Mouse (Mus musculus): ENCODE results near the gene Scfd2. TPM values are rescaled to one million over a fixed set of nuclear protein-coding genes. Genes with fewer than 3 reads are reported as not detected.

Gene Scfd2
- total RNA-seq, 2 experiments from 2014 or later, result 25.7 to 26.6 TPM

DNA sequence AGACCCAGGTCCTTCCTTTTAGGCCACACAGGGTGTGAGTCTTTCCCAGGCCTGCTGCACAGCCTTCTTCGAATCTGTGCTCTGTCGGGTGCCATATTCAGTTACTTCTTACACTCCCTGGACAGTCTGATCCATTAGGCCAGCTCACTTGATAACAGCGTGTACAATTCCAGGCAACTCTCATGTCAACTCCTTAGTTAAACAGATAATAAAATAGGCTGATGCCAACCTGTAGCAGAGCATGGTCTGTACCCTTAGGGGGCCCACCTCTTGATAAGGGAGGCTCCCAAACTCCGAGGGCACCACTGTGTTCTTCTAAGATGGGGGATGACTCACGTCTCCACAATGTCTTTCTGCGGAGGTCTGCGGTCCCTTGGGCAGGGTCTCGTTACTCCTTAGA lies 291.3 kb downstream of the Scfd2 start:
- DNase-seq (ENCODE audit: extremely low spot score in 1 of 2, low spot score in 2 of 2), result no peak
- intact Hi-C loops (cut with DNase I), result no loop called here

DNA sequence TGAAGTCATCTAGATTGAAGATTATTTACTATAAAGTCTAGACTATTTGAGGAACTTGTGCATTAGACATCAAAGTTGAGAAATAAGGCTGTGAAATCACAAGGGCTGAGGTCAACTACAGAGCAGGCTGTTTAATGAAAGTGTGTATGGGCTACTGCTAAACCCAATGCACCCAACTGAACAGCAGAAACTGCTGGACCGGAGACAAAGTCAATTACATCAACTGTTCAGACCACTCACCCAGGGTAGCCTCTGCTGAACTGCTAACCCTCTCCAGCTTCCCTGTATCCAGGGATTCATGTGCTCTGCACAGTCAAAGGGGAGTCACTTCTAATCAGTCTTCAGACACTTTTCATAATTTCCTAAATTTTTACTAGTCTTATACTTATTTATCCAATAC lies 292.2 kb downstream of the Scfd2 start:
- intact Hi-C loops (cut with DNase I), result no loop called here
- DNase-seq (ENCODE audit: extremely low spot score in 1 of 2, low spot score in 2 of 2), result no peak

DNA sequence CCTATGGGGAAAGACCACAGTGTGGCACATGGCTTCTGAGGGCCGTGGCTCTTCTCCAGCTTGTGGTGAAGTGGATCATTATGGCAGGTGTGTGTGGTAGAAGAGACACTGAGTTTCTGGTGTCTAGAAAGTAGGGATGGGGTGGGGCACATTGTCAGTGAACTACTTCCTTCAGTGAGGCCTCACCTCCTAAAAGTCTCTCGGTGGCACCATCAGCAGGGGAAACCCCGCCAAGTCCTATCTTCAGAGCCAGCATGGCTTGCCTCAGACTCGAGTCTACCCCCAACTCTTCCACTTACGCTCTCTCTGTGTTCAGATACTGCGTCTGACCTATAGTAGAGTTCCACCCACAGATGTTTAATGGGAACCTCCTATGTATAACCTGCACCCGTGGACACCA lies 297.8 kb downstream of the Scfd2 start:
- intact Hi-C loops (cut with DNase I), result no loop called here

DNA sequence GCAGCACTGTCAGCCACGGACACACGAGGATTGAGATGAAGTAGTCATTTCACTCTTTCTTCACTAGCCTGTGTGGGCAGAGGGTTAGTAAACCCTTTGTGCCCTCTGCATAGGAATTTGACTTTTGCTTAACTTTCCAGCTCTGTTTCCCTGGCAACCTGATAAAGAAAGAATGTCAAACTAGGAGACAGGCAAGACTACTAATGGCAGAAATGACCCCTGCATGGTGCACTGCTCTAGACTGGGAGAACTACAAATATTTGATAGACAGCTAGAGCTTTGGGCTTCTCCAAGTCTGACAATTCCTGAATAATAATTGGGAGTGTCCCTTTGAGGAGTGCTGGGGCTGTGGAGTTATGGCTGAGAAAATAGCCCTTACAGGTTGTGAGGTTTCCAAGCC lies 301.0 kb downstream of the Scfd2 start:
- no peak for DNase-seq (ENCODE audit: extremely low spot score in 1 of 2, low spot score in 2 of 2)
- intact Hi-C loops (cut with DNase I), result no loop called here

More for the DNA sequence above, 297.8 kb downstream of the Scfd2 start:
- no peak for DNase-seq (ENCODE audit: extremely low spot score in 1 of 2, low spot score in 2 of 2)

DNA sequence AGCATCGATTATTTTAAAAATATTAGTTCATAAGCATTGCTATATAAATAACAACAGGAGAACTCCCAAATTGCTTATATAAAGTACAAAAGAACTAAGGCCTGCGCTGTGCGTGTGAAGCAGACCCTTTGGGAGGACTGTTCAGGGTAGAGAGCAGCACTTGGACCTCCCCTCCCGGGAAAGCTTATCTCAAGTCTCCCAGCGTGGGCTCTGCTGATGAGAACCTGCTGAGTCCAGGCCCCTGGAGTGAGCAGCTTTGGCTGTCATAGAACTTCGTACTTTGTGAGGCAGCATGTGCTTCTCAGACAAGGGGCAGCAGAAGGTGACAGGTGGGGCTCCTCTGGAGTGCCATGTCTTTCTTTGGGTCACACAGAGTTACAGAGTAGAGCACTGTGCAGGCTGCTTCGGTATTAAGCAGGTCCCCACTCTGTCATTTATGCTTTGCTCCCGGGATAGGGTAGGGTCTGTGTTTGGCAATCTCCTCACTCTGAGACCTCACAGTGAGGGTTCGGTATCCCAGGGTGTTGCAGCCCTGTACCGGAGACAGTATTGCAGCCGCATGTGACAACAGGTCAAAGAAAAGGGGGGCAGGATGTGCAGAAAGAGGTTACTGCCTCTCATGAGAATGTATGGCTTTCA lies 301.7 kb downstream of the Scfd2 start:
- no peak for DNase-seq (ENCODE audit: extremely low spot score in 1 of 2, low spot score in 2 of 2)
- intact Hi-C loops (cut with DNase I), result no loop called here

DNA sequence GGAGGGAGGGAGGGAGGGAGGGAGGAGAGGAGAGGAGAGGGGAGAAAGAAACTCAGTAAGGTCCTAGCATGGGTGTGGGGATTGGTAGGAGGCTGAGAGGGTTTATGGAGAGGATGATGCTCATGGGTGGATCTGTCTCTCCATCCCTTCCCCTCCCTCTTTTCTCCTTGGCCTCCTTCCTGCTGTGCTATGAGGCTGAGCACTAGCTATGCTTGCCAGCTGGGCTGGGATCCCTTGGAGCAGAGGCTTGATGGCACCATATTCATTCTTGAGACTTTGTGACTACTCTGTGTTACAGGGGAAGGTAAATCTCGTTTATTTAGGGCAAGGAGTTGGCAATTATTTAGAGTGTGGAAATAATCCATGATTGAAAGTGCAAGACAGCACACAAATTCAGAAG lies 302.6 kb downstream of the Scfd2 start:
- intact Hi-C loops (cut with DNase I), result no loop called here
- no peak for DNase-seq (ENCODE audit: extremely low spot score in 1 of 2, low spot score in 2 of 2)

DNA sequence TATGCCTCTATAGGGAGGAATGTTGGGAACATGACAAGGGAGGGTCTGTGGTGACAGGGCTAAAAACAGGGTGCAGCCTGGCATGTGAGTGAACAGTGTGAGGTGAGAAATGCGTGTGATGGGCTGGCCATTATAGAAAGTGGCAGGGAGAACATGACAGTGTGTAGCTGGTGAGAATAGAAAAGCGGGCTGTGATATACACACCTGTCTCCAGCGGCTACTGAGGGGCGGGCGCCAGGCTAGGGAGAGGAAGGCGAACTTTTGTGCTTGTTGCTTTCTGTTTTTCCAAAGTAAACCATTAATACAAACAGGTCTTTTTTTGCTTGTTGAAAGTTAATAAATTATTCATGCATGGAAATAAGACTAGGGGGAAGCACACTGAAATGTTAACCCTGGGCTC lies 304.2 kb downstream of the Scfd2 start:
- intact Hi-C loops (cut with DNase I), result no loop called here
- no peak for DNase-seq (ENCODE audit: extremely low spot score in 1 of 2, low spot score in 2 of 2)

DNA sequence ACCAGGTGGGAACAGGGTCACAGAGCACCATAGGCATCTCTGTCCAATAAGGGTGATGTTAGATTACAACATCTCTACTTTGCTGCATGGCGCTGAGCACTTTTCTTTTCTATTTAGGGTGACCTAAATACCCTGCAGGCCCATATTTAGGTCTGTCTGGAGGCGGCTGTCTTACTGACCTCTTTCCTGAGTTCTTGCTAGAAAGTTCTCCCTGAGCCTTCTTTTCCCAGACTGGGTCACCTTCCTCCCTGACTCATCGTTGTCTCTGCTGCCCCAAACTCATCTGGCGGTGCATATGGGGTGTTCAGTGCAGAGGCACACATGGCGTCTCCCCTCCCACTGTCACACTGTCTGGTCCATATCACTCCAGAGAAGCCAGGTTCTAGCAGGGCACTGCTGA lies 305.4 kb downstream of the Scfd2 start:
- intact Hi-C loops (cut with DNase I), result no loop called here

DNA sequence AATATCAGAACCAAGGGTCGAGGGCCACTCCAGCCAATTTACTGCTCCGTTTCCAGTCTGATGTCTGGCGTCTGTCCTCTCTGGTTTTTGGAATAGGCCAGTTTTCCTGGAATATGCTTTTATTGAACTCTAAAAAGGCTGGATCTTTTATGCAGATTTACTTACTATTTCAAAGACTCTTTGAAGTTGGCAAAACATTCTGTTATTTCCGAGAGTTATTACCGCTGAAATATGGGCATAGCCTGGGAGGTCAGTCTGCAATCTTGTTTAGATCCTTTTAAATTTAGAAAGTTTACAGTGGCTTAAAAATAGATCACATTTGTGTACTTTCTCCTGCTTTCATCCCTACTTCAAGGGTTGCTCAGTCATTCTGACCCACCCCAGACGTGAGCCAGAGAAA lies 307.1 kb downstream of the Scfd2 start:
- DNase-seq (ENCODE audit: extremely low spot score in 1 of 2, low spot score in 2 of 2), result no peak
- intact Hi-C loops (cut with DNase I), result no loop called here

More for the DNA sequence above, 305.4 kb downstream of the Scfd2 start:
- DNase-seq (ENCODE audit: extremely low spot score in 1 of 2, low spot score in 2 of 2), result no peak

DNA sequence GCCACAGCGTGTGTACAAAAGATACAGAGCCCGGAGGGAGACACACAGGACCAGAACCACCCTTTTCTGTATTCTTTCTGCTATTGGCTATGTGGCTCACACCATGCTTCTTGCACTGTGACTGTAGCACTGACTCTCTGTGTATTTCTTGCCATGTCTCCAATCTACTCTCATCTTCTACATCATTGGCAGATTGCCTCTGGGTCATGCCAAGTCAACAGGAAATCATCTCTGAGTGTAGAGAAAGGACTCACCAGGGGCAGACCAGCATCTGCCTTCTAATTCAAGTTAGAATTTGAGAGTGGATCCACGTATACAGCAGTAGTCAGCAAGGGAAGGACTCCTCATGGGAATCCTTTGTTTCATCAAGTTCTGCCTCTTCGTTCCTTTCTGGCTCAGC lies 308.9 kb downstream of the Scfd2 start:
- no peak for DNase-seq (ENCODE audit: extremely low spot score in 1 of 2, low spot score in 2 of 2)
- intact Hi-C loops (cut with DNase I), result no loop called here

DNA sequence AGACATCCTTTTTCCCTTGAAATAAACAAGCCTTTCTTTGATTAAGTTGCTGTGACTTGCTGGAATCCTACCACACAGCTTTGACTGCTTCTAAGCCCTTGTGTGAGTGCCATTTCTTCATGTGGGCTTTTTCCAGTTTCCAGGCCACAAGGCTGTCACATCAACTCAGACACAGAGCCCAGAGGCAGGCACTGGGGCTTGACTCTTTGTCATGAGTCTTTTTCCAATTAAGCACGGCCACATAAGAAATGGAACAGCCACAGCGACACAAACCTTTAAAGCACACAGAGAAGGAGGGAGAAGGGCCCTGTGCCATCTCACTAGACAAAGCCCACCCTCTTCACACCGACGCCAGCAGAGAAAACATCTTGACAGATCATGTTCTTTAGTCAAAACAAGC lies 313.0 kb downstream of the Scfd2 start:
- no peak for DNase-seq (ENCODE audit: extremely low spot score in 1 of 2, low spot score in 2 of 2)
- intact Hi-C loops (cut with DNase I), result no loop called here

DNA sequence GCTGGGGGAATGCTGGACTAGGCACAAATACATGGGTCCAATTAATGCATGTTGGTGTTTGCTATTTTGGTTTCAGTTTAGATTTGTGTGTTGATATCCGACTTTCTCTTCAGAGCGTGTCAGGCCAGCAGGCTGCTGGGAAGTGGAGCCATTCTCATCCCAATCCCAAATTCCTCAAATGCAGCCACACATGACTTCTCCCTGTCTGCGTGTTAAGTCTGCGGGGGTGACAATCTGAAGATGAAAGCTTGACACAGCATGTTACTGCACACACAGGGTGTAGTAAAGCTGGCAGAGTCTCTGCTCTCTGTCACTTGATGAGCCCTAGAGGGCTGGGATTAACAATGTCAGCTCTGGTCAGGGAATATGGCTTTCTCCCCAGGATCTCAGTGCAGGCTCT lies 316.4 kb downstream of the Scfd2 start:
- intact Hi-C loops (cut with DNase I), result no loop called here
- no peak for DNase-seq (ENCODE audit: extremely low spot score in 1 of 2, low spot score in 2 of 2)

DNA sequence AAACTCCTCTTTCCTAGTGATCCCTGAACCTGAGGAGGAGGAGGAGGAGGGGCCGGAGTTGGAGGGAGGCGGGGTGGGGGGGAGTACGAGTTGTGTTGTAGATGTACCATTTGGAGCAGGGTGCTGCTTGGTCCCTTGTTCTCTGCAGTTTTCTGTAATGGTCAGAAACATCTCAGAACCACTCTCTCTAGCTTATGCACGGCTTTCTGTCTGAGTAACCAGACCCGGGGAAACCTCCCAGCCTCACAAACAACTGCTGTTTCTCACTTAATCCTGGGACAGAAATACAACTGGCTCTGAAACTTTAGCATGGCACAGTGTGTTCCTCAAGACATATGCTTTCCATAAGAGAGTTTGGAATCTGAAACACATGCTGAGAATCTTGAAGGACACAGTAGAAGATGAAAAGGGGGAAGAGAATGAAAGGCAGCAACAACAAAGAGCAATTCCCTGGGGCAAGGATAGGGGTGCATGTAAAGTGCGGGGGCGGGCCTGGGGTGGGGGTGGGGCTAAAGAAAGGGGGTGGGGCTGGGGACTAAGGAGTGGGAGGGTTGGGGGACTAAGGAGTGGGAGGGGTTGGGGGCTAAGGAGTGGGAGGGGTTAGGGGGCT lies 317.0 kb downstream of the Scfd2 start:
- intact Hi-C loops (cut with DNase I), result no loop called here
- no peak for DNase-seq (ENCODE audit: extremely low spot score in 1 of 2, low spot score in 2 of 2)

DNA sequence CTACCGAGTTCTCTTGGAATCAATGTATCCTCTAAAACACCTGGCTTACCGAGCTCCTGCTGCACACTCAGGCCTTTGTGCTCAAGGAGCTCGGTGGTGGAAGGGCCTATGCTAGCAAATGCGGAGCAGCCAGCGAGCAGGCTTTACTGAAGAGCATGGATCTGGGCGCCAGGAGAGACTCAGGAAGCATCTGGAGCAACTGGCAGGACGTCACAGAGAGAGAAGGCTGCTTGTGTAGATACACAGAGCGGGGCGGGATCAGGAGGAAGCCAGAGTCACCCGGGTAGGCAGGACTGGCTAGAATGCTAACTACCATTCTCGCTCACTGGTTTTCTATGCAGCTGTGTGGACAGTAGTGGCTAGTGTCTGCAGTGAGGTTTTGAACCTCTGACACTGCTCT lies 320.2 kb downstream of the Scfd2 start:
- DNase-seq (ENCODE audit: extremely low spot score in 1 of 2, low spot score in 2 of 2), result peak in 1 of 2 experiments; percentile 57

DNA sequence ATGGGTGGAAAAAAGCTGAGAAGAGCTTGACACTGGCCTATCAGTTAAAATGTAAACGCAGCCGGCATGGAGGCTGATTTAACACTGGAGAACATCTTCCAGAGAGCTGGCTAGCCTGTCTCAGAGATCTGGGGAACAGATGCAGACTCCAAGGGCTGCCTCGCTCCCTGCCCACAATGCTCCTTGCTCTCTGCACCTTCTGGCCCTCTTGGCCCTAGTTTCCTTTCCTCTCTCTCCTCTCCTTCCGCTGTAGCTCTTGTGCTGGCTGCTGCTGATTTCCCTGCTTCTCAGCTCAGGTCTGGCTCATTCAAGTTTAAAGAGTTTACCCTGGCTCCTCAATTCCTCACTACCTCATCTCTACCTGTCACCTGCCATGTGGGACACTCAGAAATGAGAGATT lies 321.9 kb downstream of the Scfd2 start:
- no peak for DNase-seq (ENCODE audit: extremely low spot score in 1 of 2, low spot score in 2 of 2)
- intact Hi-C loops (cut with DNase I), result no loop called here

More for the DNA sequence above, 320.2 kb downstream of the Scfd2 start:
- intact Hi-C loops (cut with DNase I), result no loop called here

DNA sequence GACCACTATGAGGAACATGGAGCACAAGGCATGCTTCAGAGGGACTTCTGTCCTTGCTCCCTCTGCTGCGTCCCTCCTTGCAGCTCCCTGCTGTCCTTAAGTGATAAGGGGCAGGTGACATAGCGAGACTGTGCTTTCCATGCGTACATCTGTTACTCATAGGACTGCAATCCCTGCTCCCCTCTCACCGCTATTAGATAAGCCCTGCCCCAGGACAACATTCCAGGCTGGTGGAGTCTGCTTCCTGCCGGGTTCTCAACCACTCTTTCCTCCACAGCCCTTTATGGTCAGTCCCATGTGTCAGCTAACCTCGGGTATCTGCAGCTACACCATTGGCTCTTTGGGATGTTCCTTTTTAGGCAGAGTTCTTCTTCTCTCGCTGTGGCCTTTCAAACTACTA lies 323.1 kb downstream of the Scfd2 start:
- DNase-seq (ENCODE audit: extremely low spot score in 1 of 2, low spot score in 2 of 2), result no peak
- intact Hi-C loops (cut with DNase I), result no loop called here

DNA sequence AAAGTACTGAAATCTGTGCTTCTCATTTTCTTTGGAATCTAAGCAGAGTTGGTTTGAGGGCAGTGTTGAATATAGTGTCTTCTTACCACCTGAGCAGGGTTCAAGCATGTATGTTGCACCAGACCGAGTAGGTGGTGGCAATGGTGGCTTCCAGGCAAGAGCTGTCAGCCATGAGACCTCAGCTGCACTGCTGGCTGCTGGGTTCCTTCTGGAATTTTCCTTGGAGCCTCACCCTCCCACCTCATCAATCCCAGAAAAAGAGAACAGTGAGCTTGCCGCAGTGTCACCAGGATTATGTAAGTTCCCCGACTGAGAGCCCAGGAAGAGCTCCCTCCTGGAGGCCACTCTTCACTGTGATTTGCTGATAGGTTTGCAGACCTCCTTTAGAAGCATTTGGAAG lies 324.4 kb downstream of the Scfd2 start:
- intact Hi-C loops (cut with DNase I), result no loop called here
- DNase-seq (ENCODE audit: extremely low spot score in 1 of 2, low spot score in 2 of 2), result no peak

DNA sequence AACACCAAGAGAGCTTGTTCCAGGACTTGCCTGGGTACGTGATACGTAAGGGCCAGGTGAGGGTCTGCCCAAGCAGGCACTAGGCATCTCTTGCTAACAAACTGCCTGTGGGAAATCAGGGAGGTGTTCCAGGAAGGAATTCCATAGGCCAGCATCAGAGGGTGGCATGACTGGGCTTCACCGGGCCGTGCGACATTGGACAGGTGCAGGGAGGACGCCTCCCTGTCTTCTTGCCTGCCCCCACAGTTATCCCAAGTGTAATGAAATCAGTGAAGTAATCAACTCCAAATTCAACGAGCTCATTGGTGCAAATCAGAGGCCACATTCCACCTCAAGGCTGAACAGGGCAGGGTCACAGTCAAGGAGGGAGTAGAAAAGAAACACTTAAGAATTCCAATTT lies 324.9 kb downstream of the Scfd2 start:
- intact Hi-C loops (cut with DNase I), result no loop called here
- no peak for DNase-seq (ENCODE audit: extremely low spot score in 1 of 2, low spot score in 2 of 2)

DNA sequence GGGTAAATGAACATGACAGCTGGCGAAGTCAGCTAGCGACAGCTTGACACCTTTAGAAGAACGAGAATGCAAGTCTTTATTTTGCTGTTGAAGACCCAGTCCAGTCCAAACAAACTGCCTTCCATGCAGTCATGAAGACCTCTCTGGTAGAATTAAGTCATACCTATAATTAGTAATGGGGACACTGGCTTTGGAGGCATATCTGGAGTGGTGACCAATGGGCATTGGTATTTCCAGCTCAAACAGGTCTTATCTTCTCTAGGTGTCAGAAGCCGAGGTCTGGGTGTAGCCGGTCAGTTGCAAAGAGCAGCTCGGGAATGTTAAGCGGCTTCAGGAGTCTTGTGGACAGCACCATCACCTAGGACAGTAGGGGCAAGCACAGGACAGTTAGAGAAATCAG lies 325.5 kb downstream of the Scfd2 start:
- no peak for DNase-seq (ENCODE audit: extremely low spot score in 1 of 2, low spot score in 2 of 2)
- intact Hi-C loops (cut with DNase I), result no loop called here

DNA sequence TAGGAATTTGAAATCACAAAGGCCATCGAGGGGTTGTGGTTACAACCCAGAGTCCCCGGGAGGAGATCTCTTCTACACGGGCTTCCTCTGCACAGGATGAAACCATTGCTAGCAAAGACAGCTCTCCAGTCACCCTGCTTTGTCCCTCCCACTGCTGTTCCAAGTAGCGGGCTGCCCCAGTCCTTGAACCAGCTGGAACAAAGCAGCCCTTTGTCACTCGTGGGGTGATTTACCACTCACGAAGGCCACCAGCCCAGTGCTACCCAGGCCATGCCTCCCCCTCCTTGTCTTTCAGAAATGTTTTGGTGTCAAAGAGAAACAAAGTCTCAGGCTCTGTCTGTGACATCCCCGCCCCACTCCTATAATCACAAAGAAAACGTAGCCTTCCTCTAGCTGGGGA lies 326.1 kb downstream of the Scfd2 start:
- intact Hi-C loops (cut with DNase I), result no loop called here
- no peak for DNase-seq (ENCODE audit: extremely low spot score in 1 of 2, low spot score in 2 of 2)

DNA sequence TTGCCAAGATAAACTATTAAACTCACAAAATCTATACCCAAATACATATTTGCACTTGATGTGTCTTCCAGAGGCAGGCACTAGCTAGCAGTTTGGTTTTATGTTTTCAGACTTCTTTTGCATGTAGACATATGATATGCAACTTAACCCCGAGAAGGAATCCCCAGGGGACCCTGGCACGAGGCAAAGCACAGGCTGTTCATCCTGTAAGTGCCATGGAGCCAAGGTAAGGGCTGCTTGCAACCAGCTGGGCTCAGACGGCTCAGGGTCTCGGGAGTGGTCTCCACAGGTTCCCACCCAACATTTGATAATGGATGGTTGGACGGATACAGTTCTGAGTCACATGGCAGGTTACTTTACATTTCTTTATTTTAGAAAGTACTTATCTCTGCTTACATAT lies 327.1 kb downstream of the Scfd2 start:
- intact Hi-C loops (cut with DNase I), result no loop called here
- no peak for DNase-seq (ENCODE audit: extremely low spot score in 1 of 2, low spot score in 2 of 2)

Data from left cerebral cortex, postnatal 10 days (tissue).